Mouse (Mus musculus) small intestine, adult 10 weeks (tissue): ENCODE data around the gene Tmod3. TPM values are rescaled to one million over a fixed set of nuclear protein-coding genes. Genes with fewer than 3 reads are reported as not detected.

Experiments
- polyA plus RNA-seq: library from polyadenylated mRNA; stranded (reverse); fragments of 350-450 nt; fragmentation: Illumina TruSeq; extraction: RNeasy Lipid Tissue Mini Kit (QIAGEN cat#74804); gene quantifications from one replicate; pipeline ENCODE4 v1.2.3, GENCODE M21; 2014; ENCODE audit warnings: low replicate concordance

The Tmod3 gene
- polyA plus RNA-seq = 167 TPM

DNA sequence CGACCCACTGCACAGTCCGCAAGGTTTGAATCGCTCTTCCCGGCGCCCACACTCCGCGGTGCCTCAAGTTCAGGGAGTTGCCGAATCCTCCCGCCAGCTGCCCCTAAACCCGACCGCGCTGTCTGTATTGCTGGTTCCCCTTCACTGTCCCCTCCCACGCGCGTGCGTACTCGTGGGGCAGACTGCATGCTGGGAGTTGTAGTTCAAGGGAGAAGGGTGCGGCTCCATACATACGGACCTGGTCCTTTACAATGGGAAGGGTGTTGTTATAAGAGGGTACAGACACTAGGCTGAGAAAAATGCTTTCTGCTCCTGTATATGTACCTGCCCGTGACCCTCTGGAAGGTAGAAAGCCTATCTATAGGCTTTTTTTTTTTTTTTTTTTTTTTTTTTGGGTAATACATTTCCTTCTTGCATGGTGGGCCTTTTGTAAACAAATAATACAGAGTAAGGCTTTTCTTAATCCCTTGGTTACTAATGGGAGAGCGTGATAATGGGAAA lies at the start of gene Tmod3:
TSS of gene Tmod3 (minus strand) at position 146 of the 501 bp plus-strand sequence.

Other genes with a start within 250 kb of the Tmod3 start
- gene Bcl2l10, start 211.9 kb downstream of the Tmod3 start, polyA plus RNA-seq = not detected
- gene Mapk6, start 149.7 kb downstream of the Tmod3 start, polyA plus RNA-seq = 111 TPM
- gene Leo1, start 118.1 kb downstream of the Tmod3 start, polyA plus RNA-seq = 29.3 TPM
- 3.3 TPM for gene Tmod2, start 51.7 kb upstream of the Tmod3 start, polyA plus RNA-seq
- 7.1 TPM for gene Lysmd2, start 66.1 kb upstream of the Tmod3 start, polyA plus RNA-seq
- gene Scg3, start 124.4 kb upstream of the Tmod3 start, polyA plus RNA-seq = 12.2 TPM
- gene Bmp5, start 215.7 kb upstream of the Tmod3 start, polyA plus RNA-seq = 49.3 TPM